Mouse (Mus musculus): Measurements from ENCODE around the gene Dcxr.

- TF ChIP-seq CTCF (IDR thresholded peaks at IDR 0.05; ENCODE audit: borderline replicate concordance, extremely low read depth, insufficient read depth, insufficient read length) (no peak), POLR2A (IDR thresholded peaks at IDR 0.05; ENCODE audit: borderline replicate concordance, extremely low read depth, insufficient read depth, insufficient read length, poor library complexity, severe bottlenecking) (no peak)
These were observed 34.5 kb downstream of the Dcxr start for GRCm38 (mm10) chr11:120692471-120693011.

Measured in brain, embryonic 14.5 days (tissue).